Mouse (Mus musculus): Measurements from ENCODE around the gene Tmem246.

GRCm38 (mm10) chr4:49616924-49617323, 19.2 kb upstream of the Tmem246 start:
- no peak for TF ChIP-seq CTCF (IDR thresholded peaks at IDR 0.05)
- no peak for TF ChIP-seq EP300 (IDR thresholded peaks at IDR 0.05; ENCODE audit: insufficient read depth, low read depth, low read length)
- TF ChIP-seq POLR2A (IDR thresholded peaks at IDR 0.05; ENCODE audit: insufficient read depth, low read depth, low read length): no peak

Data from heart, adult 2 months (tissue).